Mouse (Mus musculus) lung, postnatal 4 days (tissue): ENCODE measurements at regions not wholly inside any gene's neighbourhood (a gene's known extent, or its start where the extent isn't known, plus 50 kb on each side); places are given as distances from the start of the nearest gene placed in this dataset.
A peak's percentile ranks its signal among the peaks of the same experiment; 100 is the strongest.
"Not testable (repeated sequence)": the region's sequence is repeated elsewhere in the genome, so short reads cannot be mapped to it uniquely, and the experiment has no call there.

Source experiments
- DNase-seq, 2 experiments: peaks; one replicate each; pipeline ENCODE4 v3.0.0; 2021

DNA sequence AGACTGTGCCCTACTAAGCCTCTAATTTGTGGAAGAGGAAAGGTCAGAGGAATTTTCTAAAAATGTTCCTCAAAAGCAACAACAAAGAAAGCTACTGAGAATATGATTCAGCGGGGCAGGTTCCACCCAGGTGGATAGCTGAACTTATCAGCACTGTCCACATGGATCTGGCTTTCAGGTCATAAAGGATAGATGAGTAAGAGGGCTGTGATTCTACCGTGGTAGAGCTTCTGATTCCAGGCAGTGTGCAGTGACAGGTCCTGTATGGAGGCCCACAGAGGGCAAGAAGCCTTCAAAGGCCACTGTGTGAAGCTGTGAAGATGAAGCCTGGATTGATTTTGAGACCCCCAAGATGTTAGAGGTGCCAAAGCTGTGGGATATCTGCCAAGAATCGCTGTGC, 51.8 kb downstream of the Teddm3 start:
- not testable (repeated sequence) for DNase-seq

DNA sequence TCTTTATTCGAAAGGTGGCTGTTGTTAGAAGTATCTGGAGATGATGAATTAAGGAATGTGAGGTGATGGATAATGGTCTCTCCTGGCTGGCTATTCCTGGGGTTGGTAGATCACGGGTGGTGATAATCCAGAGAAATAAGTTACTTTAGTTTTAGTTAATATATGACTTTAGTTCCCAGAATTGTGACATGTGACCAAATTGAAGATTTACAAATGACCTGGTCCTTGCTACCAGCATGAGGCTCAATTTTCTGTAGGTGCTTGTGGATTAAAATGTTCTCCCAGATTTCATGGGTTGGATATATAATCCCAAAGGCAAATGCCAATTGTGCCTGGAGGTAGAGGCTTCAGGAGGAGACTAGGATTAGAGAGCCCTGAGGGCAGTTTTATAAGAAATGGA, 53.7 kb downstream of the Teddm3 start:
- DNase-seq = not testable (repeated sequence)

DNA sequence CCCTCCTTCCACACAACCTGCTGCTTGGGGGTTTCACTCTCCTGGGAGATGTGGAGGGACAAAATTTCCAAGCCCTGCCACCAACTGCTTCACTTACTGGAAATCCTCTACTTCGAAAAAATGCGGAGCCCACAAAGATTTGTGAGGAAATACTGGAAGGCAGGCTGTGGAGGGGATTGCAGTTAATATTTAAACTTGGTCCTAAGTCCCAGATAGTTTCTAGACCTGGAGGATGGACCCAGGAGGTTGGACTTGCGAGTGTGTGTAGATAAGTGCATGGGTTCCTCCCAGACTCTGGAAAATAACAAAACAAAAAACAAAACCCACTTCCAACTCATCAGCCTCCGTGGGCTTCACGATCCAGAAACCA, 79.0 kb downstream of the Teddm3 start:
- DNase-seq = no peak

DNA sequence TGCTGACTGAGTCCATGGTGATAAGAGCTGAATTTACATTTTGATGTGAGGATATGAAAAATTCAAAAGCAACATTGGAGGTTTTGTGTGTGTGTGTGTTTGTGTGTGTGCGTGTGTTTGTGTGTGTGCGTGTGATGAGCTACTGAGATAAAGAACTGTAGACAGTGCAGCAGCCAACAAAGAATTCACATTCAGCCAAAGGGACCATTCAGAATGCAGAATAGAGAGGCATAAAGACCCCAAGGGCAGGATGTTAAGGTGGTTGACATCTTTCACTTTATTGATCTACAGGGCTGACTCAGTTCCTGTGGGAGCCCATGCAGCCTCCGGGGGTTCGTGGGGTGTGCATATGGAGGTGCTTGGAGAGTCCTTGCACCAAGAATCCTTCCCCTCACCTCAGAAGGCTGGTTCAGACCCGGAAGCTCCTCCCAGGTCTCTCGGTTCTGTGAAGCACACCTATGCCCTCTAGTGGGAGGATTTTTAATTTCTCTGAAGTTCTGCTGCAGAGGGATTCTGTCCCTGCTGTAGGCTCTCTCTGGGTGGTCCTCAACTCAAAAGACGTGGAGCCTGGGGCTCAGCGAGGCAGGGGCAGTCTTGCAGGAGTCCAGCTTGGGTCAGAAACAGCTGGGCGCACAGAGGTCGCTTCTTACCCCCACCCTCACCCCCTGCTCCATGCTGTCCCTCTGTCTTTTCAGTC, 79.6 kb downstream of the Teddm3 start:
- DNase-seq = peak; percentile 5 to 23

DNA sequence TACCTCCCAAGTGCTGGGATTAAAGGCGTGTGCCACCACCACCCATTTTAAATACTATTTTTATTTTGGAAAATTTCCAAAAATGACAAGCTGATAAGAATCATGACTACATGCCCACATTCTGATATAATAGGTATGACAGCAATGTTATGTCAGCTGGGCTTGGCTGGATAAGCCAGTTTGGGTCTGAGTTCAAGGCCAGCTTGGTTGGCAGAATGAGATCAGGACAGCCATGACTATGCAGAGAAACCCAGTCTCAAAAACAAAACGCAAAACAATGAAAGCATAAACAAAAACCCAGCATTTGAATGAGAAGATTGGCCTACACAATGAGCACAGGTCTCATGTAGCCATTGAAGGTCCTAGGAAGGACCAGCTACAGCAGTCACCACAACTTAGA, 93.6 kb downstream of the Teddm3 start:
- no peak for DNase-seq

DNA sequence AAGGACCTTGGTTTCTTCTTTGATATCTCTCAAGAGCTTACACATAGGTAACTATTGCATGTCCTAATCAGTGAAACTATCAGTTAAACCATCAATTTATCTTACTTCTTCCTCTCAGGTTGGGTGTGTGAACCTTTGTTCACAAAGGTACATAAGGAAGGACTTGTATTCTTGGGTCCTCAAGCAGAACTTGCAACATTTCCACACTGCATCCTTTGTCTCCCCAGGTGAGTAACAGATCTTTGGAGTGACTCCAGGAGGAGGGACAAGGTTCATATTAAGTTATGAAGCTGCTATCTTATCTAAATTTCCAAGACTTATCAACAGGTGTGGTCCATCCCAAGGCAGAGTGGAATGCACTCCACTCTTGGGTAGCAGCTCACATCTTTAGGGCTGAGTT, 99.0 kb downstream of the Teddm3 start:
- DNase-seq = no peak

DNA sequence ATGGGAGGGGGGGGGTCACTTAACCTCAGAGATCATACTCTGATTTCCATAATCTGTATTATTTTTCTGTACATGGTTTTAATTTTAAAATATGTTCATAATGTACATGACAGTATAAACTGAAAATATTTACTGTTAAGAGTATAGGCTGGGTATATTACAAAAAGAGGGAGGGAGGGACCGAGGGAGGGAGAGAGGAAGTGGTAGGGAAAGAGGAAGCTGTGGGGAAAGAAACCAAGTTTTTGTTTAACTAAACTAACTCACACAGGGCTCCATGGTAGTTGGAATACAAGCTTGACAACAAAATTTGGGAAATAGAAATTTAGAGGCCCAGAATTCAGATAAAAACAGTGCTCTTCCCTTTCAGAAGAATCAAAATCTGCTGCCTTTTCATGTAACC, 131.7 kb downstream of the Teddm3 start:
- DNase-seq = not testable (repeated sequence)

DNA sequence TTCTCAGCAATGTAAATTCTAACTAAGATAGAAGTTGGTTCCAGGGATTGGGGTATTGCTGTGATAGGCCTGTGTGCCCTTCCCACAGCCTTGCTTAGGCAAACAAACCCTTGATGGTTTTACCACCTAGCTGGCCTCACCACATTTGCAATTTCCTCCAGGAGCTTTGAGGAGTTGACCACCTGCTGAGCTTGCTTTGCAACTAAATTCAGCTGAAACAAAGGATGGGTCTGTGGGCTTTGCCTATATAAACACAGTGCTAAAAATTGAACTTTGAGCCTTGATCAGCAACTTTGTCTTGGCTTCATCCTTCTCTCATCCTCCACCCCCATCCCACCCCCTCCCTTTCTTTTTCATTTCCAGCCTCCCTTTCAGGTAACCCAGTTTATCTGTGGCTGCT, 148.9 kb downstream of the Teddm3 start:
- no peak for DNase-seq

DNA sequence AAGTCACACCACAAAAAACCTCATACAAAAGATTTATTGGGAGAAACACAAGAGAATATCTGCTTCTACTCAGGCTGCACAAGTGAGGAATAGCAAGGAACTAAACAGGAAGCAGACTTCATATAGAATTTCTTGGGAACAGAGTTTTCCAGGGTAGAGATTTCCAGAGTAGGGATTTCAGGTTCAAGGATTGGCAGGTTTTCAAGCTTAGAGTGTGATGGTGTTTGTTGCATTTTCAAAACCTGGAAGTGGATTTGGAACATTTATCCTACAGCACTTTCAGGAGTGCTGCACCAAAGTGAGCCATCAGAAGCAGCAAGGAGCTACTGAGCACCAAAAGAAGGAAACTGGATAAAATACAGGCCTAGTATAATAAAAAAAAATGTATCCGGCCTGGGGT, 152.7 kb downstream of the Teddm3 start:
- DNase-seq = no peak

DNA sequence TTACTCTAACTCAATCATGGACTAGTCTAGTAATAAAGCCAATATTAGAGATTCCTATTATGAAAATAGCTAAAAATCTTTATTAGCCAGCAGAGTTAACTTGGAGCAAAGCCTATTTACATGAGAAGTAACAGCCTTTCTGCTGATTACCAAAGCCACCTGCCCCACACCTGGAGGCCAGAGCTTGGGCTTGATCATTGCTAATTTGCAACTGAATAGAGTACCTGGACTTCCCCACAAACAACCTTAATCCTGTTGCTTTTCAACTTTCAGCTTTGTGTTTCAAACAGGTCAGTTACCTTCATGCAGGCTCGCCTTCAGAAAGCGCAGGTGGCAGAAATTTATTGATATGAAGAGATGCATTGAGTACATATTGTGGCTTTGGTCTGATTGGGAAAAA, 163.3 kb downstream of the Teddm3 start:
- DNase-seq = no peak

DNA sequence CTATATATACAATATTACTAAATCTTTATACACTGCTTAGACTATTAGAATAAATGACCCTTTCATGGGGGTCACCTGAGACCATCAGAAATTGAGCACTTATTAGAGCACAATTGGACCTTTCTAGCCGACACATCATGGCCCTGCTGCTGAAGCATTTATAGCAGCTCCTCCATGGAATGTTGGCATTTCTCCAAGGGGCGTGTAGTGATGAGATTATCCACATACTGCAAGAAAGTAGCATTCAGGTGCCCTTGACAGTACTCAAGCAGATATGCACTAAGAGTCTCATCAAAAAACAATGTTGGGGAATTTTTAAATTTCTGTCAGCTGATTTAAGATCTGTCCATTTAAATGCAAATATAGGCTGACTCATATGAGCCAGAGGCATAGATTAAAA, 178.4 kb downstream of the Teddm3 start:
- peak in 1 of 2 experiments; percentile 5 for DNase-seq

DNA sequence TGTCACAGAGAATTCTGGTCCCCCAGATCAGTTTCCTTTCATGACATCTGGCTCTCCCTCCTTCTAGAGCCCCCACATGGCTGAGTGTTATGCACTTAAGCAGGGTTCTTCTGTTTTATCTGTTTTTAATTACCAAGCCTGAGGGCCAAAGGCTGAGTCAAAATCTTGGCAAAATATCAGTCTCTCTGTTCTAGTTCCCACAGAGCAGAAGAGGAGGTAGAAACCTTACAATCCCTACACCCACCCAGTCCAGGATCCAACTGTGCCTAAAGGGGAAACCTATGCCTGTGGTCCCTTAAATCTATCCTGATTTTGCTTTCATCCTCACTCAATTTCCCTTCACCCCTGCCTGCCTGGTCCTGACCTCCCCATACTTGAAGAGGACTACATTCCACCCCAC, 181.4 kb downstream of the Teddm3 start:
- DNase-seq = no peak

DNA sequence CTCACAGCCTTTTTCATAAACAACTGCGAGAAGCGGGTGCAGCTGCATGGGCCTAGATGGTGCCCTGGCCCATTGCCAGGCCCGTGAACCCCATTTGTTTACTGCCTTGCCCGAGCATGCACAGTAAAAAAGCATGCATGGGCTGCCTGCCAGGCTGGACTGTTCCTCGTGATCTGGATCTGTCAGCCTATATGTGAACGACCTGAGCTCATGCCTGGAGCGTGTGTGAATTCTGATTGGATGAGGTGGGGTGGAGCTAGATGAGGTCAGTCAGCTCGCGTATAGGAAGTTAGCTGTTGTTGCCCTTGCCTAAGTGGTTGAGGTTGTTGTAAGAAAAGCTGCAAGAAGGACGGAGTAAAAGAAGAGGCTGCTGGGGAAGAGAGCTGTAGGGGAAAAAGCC, 194.9 kb downstream of the Teddm3 start:
- peak; percentile 58 to 81 for DNase-seq

DNA sequence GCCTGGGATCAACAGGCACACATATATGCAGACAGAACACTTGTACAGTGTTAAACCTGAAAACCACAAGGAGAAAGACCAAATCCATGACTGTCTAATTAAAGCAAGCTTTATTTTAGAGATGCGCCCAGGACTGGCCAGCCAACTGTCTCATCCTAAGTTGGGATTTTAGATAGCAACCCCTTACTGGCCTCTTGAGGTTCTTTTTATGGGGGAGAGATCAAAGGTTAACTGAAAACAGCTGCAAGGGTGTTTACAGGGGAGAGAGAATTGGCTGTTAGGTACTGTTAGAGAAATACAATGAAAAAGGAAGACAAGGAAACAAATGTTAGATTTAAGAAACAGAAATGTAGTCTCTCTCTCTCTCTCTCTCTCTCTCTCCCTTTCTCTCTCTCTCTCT, 202.4 kb upstream of the Thpo start:
- no peak for DNase-seq

DNA sequence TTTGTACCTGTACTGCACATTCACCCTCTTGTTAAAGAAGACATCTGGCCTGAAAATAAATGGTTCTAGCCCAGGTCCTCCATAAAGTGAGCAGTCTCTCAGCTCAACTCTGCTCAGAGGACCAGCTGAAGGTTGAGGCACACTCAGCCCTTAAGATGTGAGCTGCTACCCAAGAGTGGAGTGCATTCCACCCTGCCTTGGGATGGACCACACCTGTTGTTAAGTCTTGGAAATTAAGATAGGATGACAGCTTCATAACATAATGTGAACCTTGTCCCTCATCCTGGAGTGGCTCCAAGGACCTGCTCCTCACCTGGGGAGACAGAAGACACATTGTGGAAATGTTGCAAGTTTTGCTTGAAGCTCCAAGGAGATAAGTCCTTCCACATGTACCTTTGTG, 200.5 kb upstream of the Thpo start:
- DNase-seq = not testable (repeated sequence)

DNA sequence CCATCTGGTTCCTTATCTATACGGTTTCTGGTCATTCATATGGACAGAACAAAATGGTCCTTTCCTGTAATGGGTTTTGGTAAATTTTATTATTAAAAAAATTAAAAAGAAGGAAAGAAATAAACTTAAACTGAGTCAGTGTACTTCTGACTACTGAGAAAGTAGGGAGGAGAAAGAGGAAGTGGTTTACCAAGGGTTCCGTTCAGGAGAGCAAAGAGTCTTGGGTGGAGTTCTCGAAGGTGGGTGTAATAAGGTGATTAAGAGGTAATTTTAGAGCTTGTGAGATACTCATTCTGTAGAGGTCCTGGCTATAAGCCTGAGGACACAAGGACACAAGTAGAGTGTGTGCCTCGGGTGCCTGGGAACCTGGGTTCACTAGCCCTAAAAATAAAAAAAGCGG, 195.7 kb upstream of the Thpo start:
- DNase-seq = not testable (repeated sequence)

DNA sequence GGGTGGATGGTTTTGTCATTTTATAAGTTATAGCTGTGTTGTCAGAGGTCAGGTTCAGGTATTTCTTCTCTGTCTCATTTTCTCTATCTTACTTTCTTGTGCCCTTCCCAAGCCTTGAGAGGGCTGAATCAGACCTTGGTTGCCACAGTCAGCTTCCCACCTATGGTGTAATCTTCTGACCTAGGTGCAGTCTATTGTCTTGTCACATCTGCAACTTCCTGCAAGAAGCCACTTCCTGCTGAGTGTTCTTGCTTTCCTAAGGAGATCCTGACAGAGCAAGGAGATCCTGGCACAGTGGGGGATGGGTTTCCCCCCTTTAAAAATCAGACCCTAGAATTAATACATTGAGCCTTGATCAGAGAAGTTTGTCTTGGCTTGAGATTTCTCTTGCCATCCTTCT, 191.5 kb upstream of the Thpo start:
- not testable (repeated sequence) for DNase-seq

DNA sequence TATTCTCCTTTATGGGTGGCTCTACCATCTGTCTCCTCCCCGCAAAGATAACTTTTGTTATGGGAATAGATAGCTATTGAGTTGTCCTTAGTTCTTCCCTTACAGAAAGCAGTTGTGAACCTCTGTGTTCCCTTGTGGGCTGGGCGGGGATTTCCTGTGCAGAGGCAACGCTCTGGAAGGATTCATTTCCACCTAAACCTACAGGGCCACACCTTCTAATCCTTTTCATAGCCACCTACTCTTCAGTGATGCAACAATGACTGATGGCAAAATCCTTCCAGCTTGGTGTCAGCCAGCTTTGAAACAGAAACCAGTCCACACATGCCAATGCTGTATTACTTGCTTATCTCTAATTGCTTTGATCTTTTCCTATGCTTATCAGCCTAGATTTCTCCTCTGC, 176.6 kb upstream of the Thpo start:
- not testable (repeated sequence) for DNase-seq

DNA sequence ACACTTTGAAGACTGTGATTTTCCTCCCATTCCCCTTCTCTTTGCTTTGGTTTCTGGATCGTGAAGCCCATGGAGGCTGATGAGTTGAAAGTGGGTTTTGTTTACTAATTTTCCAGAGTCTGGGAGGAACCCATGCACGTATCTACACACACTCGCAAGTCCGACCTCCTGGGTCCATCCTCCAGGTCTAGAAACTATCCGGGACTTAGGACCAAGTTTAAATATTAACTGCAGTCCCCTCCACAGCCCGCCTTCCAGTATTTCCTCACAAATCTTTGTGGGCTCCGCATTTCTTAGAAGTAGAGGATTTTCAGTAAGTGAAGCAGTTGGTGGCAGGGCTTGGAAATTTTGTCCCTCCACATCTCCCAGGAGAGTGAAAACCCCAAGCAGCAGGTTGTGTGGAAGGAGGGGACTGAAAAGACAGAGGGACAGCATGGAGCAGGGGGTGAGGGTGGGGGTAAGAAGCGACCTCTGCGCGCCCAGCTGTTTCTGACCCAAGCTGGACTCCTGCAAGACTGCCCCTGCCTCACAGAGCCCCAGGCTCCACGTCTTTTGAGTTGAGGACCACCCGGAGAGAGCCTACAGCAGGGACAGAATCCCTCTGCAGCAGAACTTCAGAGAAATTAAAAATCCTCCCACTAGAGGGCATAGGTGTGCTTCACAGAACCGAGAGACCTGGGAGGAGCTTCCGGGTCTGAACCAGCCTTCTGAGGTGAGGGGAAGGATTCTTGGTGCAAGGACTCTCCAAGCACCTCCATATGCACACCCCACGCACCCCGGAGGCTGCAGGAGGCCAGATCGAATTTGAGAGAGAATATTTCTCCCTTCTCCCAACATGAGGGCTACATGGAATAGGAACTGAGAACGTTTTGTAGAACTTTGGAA, 174.4 kb upstream of the Thpo start:
- not testable (repeated sequence) for DNase-seq

DNA sequence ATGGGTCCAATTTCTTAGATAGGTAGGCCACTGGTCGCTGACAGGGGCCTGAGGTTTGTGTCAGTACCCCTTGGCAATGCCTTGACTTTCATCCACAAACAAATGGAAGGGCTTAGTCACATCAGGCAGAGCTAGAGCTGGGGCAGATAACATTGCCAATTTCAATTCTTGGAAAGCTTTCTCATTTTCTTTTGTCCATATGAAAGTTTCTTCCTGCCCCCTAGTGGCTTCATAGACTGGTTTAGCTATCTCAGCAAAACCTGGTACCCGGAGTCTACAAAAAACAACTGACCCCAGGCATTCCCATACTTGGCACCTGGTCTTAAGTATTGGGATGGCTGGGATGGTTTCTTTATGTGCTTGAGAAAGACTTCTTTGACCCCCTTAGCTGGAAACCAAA, 161.4 kb upstream of the Thpo start:
- DNase-seq = no peak

DNA sequence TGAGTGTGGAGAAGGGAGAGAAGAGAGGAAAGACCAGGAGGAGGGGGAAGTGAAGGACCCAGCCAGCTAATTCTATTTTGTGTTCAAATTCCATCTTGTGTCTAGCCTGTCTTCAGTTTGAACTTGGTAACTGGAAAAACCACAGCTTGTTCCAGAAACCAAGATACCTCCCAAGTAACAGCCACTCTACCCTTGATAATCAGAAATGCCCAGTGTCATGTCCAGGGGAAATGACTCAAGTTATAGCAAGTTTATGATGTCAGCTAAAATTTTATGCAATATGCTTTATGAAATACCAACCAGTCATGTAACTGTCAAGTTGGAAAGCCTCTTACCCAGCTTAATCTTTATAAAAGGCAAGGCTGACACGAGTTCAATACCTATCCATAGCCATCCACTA, 137.4 kb upstream of the Thpo start:
- DNase-seq = no peak

DNA sequence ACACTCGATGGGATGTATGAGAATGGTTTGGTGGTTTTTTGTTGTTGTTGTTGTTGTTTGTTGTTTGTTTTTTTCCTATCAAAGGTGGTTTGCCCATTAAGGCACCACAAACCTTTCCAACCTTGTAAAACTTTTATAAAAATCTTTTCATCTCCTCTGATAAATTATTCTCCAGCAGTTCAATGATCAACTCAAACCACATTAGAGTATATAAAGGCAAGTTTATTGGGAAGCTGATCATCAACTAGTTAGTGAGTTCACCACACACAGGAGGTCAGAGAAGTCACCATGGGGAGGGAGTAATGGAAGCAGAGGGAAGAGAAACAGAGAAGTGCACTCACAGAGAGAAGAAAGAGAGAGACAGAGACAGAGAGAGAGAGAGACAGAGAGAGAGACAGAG, 132.5 kb upstream of the Thpo start:
- DNase-seq = no peak

DNA sequence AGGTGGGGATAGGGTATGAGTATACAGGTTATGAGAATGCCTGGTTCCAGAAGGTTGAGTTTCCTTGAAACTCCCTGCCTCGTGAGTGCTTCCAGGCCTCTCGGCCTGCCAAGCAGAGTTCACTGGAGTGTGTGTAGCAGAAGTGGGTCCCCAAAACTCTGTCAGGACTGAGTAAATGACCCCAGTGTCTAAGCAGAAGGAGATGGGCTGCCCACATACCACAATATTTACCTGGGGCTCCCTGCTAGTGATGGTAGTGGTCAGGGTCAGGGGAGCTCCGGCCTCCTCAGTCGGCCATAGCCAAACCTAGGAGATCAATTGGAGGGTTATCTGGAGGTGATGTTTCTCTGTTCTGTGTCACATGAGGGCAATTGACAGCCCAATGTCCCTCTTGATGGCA, 126.9 kb upstream of the Thpo start:
- no peak for DNase-seq

DNA sequence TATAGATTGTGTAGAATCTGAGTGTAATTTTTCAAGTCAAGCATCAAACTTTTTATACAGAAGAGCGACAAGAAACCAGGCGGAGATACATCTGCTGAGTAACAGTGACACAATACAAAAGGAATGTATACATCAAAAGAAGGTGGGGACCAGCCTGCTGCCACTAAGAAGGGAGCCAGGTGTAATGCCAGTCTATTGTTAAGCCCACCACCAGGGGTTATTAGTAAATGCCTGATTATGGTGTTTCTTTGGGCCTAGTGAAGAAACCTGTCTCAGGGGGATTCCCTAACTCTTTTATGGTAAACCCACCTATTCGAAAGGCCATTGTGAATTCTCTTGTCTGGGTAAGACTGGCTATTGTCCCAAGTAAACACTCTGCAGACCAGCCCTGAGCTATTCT, 126.3 kb upstream of the Thpo start:
- not testable (repeated sequence) for DNase-seq
